Mouse (Mus musculus) frontal cortex, adult 2 months (tissue): ENCODE results near the gene Resp18. TPM values are rescaled to one million over a fixed set of nuclear protein-coding genes. Genes with fewer than 3 reads are reported as not detected.

Experiments used
- DNase-seq, 2 experiments: peaks; one replicate each; pipeline ENCODE4 v3.0.0; 2022; ENCODE audit warnings: low spot score in 1 of 2; ENCODE audit errors: extremely low spot score in 1 of 2
- polyA plus RNA-seq: library from polyadenylated mRNA; depleted of rRNA; stranded (reverse); fragments of >200 nt; gene quantifications from 2 replicates; pipeline ENCODE4 v1.2.3, GENCODE M21; 2012; rRNA removed

Resp18 gene
- polyA plus RNA-seq: 118 and 120 TPM in 2 replicates

DNA sequence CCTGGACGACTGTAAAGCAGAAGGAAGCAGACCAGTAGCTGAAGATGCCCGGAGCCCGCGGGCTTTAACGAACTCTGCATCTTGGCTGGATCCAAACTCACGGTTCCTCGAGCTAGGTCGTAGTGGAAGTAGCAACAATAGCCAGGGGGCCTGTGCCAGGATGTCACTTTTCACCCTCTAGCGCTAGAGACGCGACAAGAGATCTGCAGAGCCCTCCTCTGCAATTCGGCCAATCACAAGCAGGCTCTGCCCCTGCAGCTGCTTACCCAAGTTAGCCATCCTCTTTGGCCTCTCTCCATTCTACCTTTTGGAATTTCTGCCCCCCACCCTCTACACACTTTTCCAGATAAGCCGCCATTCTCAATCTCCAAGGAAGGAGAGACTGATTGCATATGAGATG, at the start of gene Resp18:
Resp18 (minus strand) TSS at position 188 of the 400 bp plus-strand sequence.
- no peak for DNase-seq

GRCm38 (mm10) chr1:75327461-75327860, 49.2 kb upstream of the Resp18 start:
- DNase-seq: no peak

GRCm38 (mm10) chr1:75319166-75319565, 41.0 kb upstream of the Resp18 start:
- DNase-seq: no peak

- no peak for DNase-seq
These were observed 40.5 kb upstream of the Resp18 start for GRCm38 (mm10) chr1:75318736-75319135.

GRCm38 (mm10) chr1:75318301-75318700, 40.1 kb upstream of the Resp18 start:
- no peak for DNase-seq

DNA sequence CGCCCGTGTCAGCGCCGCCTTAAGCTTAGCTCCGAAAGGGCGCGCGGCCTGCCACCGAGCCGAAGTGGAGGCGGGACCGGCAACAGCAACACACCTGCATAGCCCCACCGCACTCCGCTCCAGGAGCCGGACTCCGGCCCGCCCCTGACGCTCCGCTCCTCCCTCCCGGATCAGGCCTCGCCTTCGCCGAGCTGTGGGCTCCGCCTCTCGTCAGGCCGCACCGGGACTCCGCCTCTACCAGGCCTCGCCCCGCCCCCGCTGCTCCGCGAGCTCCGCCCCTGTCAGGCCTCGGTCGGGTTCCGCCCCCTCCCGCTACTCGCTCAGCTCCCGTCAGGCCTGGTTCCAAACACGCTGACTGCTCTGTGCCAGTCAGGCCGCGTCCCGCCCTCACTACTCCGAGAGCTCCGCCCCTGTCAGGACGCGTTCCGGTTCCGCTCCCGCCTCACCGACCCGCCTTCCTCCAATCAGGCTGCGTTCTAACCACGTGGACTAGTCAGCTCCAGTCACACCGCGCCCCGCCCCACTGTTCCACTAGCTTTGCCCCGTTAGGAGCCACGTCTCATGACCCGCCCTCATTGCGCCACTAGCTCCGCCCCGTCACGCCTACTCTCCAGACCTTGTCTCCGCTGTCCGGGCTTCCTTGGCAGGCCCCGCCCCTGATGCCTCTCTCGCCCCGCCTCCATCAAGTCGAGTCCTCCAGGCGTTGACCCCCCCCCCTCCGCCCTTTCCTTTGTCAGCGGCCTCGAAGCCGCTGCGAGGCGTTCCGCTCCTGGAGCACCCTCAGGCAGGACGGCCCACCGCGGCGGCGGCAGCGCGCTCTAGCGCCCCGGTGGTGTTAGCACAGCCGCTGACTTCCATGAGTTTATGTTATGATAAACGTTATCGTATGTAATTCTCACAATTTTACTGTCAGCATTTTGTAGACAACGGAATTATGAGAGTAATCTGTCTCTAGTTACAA, 39.3 kb upstream of the Resp18 start, which contains the start of gene Dnpep:
Dnpep (minus strand) TSS at position 750 of the 961 bp plus-strand sequence.
- peak; percentile 100 for DNase-seq

- peak; percentile 62 to 71 for DNase-seq
These were observed 38.6 kb upstream of the Resp18 start for GRCm38 (mm10) chr1:75316861-75317240.

- DNase-seq: no peak
These were observed 37.5 kb upstream of the Resp18 start for GRCm38 (mm10) chr1:75315456-75316365.

GRCm38 (mm10) chr1:75315011-75315410, 36.8 kb upstream of the Resp18 start:
- DNase-seq: no peak

DNA sequence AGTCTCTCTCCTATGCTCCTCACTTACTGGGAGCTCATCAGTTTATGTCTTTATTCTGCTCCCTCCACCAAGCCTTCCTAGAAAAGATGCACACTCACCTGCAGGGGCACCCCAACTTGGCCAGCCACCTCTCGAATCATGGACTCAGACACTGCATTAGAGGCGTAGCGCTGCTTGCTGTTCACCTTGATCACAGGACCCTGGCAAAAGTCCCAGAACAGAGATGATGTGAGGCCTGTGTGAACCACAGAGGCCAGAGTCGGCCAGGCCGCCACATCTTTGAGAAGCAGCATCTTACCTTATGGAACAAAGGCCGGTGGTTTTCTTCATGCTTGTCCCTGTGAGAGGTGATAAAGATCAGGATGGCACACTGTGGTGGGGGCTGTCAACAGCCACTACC, 33.5 kb upstream of the Resp18 start:
- no peak for DNase-seq

DNA sequence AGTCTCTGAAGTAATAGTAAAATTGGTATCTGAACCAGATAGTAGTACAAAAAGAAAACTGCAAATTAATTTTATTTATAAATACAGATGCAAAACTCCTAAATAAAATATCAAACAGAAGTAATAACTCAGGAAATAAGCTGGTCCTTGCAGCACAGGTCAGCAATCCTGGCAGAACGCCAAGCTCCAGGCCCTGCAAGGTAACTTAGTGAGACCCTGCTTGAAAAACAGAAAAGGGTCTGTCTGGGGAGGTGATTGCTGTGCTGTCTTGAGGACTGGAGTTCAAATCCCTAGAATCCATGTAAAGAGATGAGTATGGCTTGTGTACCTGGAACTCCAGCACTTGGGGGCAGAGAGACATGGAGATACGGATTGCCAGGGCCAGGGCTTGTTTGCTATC, 26.4 kb upstream of the Resp18 start:
- no peak for DNase-seq

- DNase-seq: peak in 1 of 2 experiments; percentile 58
These were observed 16.1 kb upstream of the Resp18 start for GRCm38 (mm10) chr1:75294294-75294693.

DNA sequence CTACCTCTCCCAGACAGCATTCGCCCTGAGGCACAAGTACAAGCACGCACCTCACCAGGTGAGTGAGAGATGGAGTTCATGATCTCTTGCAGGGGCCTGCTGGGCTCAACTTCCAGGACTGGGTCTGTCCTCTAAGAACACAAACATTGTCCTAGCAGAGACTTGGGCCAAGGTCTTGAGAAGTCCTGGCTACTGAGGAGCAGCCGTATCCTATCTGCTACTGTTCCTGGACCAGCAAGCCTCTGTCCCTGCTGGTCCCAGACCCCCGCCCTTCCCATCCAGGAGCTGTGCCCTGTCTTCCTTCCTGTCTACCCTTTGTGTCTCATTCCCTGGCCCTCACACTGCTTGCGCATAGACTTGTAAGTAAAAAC, 15.1 kb upstream of the Resp18 start:
- no peak for DNase-seq

DNA sequence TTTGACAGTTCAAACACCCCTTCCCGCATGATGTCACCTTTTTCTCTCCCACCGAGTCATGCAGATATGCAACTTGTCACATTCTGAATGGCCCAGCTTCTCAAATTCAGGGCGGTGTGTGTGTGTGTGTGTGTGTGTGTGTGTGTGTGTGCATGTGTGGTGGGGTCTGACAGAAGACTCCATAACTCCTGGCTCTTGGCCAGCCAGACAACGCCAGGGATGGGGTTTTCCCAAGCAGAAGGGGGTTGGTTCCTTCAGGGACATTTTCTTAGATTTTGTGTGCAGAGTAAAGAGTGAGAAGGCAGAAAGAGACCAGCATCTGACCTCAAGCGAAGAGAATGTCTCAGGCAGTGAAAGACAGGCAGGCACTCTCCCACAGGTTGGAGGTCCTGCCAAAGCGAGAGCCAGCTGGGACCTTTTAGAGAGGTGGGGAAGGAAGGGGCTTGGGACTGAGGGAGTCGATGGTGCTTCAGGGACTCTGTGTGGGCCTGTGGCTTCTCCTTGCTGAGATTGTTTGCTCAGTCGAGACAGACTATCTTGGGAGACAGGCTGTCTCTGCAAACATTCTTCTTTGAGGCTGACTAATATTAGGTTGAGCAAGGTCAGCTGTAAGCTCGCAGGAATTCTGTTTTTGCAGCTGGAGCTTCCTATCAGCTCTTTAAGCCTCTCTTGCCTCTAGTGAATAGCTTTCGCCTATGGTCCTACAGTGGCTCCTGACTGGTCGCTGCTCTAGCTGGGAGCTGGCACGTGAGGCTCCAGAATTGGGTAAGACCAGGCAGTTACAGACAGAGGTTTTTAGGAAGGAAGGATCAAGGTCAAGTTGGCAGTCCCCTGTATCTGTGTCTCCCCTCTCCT, 14.5 kb upstream of the Resp18 start:
- no peak for DNase-seq

DNA sequence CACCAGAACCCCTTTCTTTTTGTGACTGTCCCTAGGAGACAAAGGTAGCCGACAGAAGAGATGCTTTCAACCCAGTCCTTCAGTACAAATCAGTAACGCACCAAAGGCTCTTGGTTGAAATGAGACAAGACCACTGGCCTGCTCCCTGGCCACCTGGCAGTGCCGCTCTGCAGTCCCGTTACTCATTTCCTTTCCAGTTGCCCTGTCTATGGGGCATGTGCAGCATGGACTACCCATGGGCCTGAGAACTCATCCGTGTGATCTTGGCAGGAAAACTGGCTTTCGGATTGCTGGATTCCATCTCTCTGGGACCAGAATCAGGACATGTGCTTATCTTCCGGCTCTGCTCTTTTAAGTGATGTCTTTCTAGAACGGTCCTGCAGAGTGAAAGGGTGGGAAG, 13.1 kb upstream of the Resp18 start:
- DNase-seq: no peak

DNA sequence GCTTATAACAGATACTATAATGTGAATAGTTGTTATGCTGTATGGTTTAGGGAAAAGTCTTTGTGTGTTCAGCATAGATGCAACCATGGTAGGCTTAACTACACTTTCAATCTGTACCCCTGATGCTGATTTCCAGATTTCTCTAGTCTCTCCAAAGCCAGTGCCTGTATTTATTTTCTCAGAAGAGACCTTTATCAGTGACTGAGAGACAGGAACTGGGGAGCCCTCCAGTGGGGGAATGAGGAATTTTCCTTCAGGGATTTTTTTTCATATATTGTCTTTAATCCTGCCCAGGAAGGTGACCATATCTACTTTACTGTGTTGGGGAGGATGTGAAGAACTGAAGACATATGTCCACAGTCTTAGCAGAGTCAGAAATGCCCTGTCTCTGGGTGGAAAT, 12.4 kb upstream of the Resp18 start:
- peak; percentile 46 to 92 for DNase-seq

- peak; percentile 25 to 40 for DNase-seq
These were observed 11.7 kb upstream of the Resp18 start for GRCm38 (mm10) chr1:75289888-75290431.

- DNase-seq: peak in 1 of 2 experiments; percentile 39
These were observed 11.2 kb upstream of the Resp18 start for GRCm38 (mm10) chr1:75289376-75289775.

DNA sequence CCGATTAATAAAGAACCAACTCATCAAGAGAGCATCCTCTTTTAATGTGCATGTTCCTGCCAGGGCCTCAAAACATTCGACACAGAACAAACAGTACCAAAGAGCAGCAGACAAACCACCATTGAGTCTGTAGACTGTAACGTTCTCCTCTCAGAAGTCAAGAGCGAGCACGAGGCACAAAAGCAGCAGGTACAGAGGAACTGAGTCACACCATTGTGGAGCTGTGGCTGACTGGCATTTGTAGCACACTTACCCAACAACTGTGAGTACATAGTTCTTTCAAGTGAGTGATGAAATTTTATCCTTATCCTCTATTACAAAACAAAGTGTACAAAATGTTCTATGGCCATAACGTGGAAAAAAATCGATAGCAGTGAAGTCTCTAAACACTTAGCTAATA, 6.7 kb upstream of the Resp18 start:
- DNase-seq: no peak

- peak in 1 of 2 experiments; percentile 61 for DNase-seq
These were observed 4.8 kb upstream of the Resp18 start for GRCm38 (mm10) chr1:75283017-75283416.
